Mouse (Mus musculus) left cerebral cortex, adult 2 months (tissue): Measurements from ENCODE around the gene Cyp4f14. TPM values are rescaled to one million over a fixed set of nuclear protein-coding genes. Genes with fewer than 3 reads are reported as not detected.

Experiments used
- DNase-seq, 2 experiments: peaks; one replicate each; pipeline ENCODE4 v3.0.0; 2021 to 2022; ENCODE audit warnings: low spot score in 2 of 2, mixed read lengths in 1 of 2; ENCODE audit errors: extremely low spot score in 1 of 2
- H3K27ac ChIP-seq: fragments of 200-600 bp; 2 replicates; pipeline ENCODE4 v1.8.1; 2022
- H3K4me3 ChIP-seq: fragments of 200-600 bp; 2 replicates; pipeline ENCODE4 v1.8.1; 2022
- CTCF ChIP-seq: fragments of 200-600 bp; IDR thresholded peaks from 2 replicates; pipeline ENCODE4 v1.8.1; 2022; ENCODE audit warnings: antibody characterized with exemption, mild to moderate bottlenecking, moderate library complexity
- intact Hi-C: fragments of 180-260 bp; cut with DNase I; formaldehyde crosslinking; loops from one replicate; pipeline ENCODE4 v1.15.1; 2025
- total RNA-seq, 2 experiments: library from RNA; stranded (reverse); gene quantifications; 2 replicates each; pipeline ENCODE4 v1.2.3; 2021

The Cyp4f14 gene
- total RNA-seq, 2 experiments from 2014 or later, result 5.2 to 5.3 TPM

DNA sequence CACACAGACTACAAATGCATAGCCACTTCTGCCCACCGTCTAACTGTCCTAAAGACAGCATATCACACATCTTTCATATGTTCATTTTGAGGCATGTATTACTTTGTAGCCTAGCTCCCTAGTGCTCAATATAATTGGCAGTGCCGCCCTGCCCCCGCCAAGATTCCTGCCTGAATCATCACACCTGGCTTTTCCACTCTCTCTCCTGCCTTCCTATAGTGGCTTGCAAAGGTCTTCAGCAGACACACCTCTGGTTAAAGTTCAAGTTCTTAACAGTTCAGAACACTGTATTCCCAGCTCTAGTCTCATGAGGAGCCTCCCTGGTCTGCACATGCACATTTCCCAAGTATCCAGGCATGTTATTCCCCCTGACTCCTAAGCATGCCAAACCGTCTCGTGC is 10.7 kb upstream of the Cyp4f14 start:
- TF ChIP-seq CTCF, result no peak
- no peak overlapping the region for H3K4me3 ChIP-seq
- DNase-seq, result no peak
- intact Hi-C loops, result no loop called here
- H3K27ac ChIP-seq, result no peak overlapping the region

DNA sequence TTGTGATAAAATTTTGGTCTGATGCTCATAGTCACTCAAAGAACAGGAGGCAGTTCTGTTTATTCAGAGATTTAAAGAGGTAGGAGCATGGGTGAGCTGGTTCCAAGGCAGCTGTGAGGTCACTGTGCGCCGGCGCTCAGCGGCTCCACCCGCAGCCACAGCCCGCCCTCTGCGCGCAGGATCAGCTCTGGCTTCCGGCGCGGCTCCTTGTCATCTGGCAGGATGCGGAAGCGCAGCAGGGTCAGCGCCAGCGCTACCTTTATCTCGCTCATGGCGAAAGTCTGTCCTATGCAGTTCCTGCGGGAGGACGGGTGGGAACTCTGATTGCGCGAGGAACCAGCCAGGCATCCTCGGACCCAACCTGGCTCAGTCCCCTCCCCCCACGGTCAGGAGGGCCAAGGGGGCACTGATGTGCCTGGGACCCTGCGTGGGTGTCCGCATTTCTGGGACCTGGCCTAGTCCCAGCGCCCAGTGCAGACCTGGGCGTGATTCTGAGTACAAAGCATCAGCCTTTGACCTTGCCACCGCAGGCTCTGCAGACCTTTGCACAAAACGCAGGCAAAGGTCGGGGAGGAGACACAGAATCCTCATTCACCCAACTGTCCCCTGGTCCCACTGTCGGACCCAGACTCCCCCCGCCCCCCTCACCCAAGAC is 7.6 kb upstream of the Cyp4f14 start:
- Histone ChIP-seq H3K27ac (peak overlapping the region; percentile 75), H3K4me3 (peak overlapping the region; percentile 54)
- peak; percentile 63 to 70 for DNase-seq
- intact Hi-C loops, result no loop called here
- TF ChIP-seq CTCF, result no peak; the same call in 1 of the 2 replicates

DNA sequence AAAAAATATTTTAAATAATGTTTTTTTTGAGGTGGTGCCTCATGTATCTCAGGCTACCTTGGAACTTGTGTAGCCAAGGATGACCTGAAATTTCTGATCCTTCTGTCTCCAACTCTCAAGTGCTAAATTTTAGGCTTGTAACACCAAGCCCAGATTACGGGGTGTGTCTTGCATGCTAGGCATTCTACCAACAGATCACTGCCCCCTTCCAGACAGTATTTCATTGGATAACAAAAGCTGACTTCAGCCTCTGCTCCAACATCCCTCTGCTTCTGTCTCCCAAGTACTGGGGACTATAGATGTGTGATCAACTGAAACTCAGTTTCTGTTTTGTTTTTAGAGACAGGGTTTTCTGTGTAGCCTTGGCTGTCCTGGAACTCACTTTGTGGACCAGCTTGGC is 6.5 kb upstream of the Cyp4f14 start:
- no peak overlapping the region for H3K27ac ChIP-seq
- TF ChIP-seq CTCF, result no peak
- intact Hi-C loops, result no loop called here
- no peak for DNase-seq
- no peak overlapping the region for H3K4me3 ChIP-seq

GRCm38 (mm10) chr17:32919123-32919522 is 2.0 kb upstream of the Cyp4f14 start:
- no peak for DNase-seq
- intact Hi-C loops, result no loop called here
- no peak for TF ChIP-seq CTCF

DNA sequence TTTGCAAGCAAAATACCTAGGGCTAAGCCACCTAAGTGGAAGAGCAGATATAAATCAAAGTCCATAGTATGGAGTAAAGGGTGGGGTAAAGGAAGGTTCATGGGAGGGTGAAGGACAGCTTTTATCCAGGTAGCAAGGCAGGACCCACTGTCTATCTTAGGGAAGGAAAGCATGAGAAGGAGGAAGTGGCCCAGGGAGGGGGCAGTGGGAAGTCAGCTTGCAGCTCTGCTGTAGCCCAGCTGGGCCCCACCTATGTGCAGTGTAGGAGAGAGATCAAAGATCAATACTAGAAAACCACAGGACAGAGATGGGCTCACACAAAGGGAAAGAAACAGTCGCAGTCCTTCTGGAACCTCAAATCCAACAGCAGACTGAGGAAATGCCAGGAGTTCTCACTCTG is 1.1 kb downstream of the Cyp4f14 start:
- no peak for TF ChIP-seq CTCF
- no peak overlapping the region for H3K27ac ChIP-seq
- intact Hi-C loops, result no loop called here
- no peak overlapping the region for H3K4me3 ChIP-seq
- DNase-seq, result no peak

More at GRCm38 (mm10) chr17:32919123-32919522, 2.0 kb upstream of the Cyp4f14 start:
- H3K4me3 ChIP-seq, result no peak overlapping the region
- H3K27ac ChIP-seq, result no peak overlapping the region

DNA sequence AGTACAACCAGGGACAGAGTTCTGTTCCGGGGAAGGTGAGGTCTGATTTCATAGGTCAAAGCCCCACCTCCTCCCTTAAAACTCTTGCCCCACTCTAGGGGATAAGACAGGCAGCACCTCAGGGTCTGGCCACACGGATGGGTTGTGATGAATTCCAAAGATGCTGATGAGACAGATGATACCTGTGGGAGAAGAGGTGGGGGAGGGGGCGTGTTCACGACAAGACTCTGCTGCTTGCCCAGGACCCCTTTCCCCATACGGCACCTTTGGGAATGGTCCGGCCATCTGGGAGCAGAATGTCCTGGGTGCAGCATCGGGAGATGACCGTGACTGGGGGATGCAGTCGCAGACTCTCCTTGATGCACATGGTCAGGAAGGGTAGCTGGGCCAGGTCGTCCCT is 11.0 kb downstream of the Cyp4f14 start:
- TF ChIP-seq CTCF, result no peak
- DNase-seq, result no peak
- intact Hi-C loops, result no loop called here
- H3K27ac ChIP-seq, result no peak overlapping the region
- H3K4me3 ChIP-seq, result no peak overlapping the region

GRCm38 (mm10) chr17:32905239-32905638 is 11.9 kb downstream of the Cyp4f14 start:
- Histone ChIP-seq H3K27ac (no peak overlapping the region), H3K4me3 (no peak overlapping the region)
- peak in 1 of 2 experiments; percentile 12 for DNase-seq
- peak; percentile 62 for TF ChIP-seq CTCF
- intact Hi-C loops, result no loop called here

DNA sequence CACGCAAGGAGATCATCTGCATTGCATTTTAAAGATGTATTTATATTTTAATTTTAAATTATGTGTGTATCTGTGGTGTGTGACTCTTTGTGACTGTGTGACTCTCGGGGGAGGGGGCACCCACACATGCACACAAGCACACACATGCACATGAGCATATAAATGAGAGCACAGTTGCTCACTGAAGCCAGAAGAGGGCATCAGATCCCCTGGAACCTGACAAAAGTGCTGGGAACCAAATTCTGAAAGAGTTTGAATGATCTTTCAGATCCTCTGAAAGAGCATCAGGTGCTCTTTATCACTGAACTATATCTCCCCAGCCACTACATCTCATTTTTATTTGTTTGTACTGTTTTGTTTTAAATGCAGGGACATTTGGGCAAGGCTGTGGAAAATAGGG is 12.7 kb downstream of the Cyp4f14 start:
- H3K4me3 ChIP-seq, result no peak overlapping the region
- TF ChIP-seq CTCF, result peak; percentile 35
- no peak for DNase-seq
- intact Hi-C loops, result no loop called here
- H3K27ac ChIP-seq, result no peak overlapping the region

DNA sequence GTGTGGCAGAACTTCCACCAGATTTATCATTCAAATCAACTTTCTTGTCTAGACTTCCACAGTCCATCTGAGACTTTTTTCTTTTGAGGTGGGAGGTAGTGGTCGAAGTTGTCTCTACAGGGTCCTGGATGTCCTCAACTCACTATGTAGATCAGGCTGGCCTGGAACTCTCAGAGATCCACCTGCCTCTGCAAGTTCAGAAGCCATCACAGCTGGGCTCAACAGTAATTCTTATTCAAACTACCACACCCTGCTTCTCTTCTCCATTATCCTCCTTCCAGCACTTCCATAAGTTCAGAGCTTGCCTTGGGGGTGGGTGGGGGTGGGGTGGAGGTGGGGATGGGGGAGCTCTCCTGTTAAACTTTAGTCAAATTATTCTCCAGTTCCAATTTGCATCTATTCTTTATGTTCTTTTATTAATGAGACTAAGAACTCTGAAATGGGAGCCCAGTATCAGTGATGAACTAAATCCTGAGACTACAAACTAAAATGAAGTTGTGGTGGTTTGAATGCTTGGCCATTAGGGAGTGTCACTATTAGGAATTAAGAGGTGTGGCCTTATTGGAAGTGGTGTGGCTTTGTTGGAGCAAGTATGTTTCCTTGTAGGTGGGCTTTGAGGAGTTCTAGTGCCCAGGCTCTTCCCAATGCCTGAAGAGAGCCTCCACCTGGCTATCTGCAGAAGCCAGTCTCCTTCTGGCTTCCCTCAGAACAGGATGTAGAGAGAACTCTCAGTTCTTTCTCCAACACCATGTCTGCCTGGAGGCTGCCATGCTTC is 15.2 kb downstream of the Cyp4f14 start:
- DNase-seq, result no peak
- no peak for TF ChIP-seq CTCF
- Histone ChIP-seq H3K27ac (no peak overlapping the region), H3K4me3 (no peak overlapping the region)
- intact Hi-C loops, result no loop called here

- DNase-seq, result no peak
- intact Hi-C loops, result loop anchor here (10.0 kb wide), 1 partner anchor 261 kb away; no protein-coding TSS in a partner anchor
- no peak overlapping the region for H3K4me3 ChIP-seq
- no peak for TF ChIP-seq CTCF
- no peak overlapping the region for H3K27ac ChIP-seq
Measured at GRCm38 (mm10) chr17:32895421-32895820, 21.7 kb downstream of the Cyp4f14 start.

GRCm38 (mm10) chr17:32893901-32894300 is 23.2 kb downstream of the Cyp4f14 start:
- TF ChIP-seq CTCF, result no peak
- Histone ChIP-seq H3K4me3 (no peak overlapping the region), H3K27ac (no peak overlapping the region)
- no peak for DNase-seq
- intact Hi-C loops, result loop anchor here (5.0 to 10.0 kb wide), 2 partner anchors 63 to 259 kb away; no protein-coding TSS in a partner anchor
